Mouse (Mus musculus): ENCODE measurements at regions not wholly inside any gene's neighbourhood (a gene's known extent, or its start where the extent isn't known, plus 50 kb on each side); places are given as distances from the start of the nearest gene placed in this dataset.

DNA sequence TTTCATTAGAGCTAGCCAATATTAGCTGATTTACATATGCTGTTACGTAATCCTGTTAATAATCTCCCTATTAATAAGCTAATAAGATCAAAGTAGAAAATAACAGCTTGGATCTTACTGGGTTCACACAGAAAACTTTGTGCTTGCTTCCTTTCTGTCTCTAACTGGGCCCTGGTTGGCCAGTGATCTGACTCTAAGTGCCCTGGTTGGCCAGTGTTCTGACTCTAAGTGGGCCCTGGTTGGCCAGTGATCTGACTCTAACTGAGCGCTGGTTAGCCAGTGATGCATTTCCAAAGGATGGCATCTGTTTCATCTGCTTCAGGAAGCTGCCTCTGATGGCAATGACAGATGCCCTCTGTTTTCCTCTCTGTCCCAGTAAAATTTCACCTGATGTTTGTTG, 372.4 kb downstream of the Atp23 start:
- no peaks in the 10 kb centered on the region for H3K27me3 ChIP-seq (replicated peaks)
- H3K4me3 ChIP-seq: no peak overlapping the region
- ATAC-seq (ENCODE audit: extremely low read depth, insufficient number of reproducible peaks, low FRiP score, low TSS enrichment): no peak
- H3K4me2 ChIP-seq: no peak overlapping the region
- WGBS: 81% methylated on average over 2 of the region's 2 CpGs
- H3K36me3 ChIP-seq: no peaks in the 10 kb centered on the region
- no peaks in the 10 kb centered on the region for H3K4me1 ChIP-seq
- no peak overlapping the region for H3K27ac ChIP-seq (replicated peaks)
- no peak overlapping the region for H3K9ac ChIP-seq
- H3K9me3 ChIP-seq: no peaks in the 10 kb centered on the region

DNA sequence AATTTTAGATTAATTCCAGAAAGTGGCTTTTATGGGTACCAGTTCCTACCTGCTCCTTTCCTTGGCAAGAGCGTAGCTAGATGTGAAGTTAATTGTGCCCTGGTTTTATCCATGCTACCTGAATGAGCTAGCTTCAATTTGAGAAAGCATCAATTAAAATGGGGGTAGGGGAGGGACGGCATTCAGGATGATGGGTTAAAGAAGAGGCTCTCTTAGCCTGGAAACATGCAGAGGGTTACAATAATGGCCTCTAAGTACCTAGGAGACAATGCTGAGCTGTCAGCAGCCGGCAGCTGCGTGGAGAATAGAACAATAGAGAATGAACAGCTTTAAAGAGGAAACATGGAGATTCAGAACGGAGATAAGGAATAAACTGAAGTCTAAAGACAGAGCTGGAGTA, 375.0 kb downstream of the Atp23 start:
- Histone ChIP-seq H3K9ac (no peak overlapping the region), H3K36me3 (no peaks in the 10 kb centered on the region), H3K4me1 (no peaks in the 10 kb centered on the region), H3K4me2 (no peak overlapping the region), H3K27ac (replicated peaks) (no peak overlapping the region), H3K9me3 (no peaks in the 10 kb centered on the region), H3K4me3 (no peak overlapping the region), H3K27me3 (replicated peaks) (no peaks in the 10 kb centered on the region)
- no peak for ATAC-seq (ENCODE audit: extremely low read depth, insufficient number of reproducible peaks, low FRiP score, low TSS enrichment)
- whole genome bisulfite sequencing: 55% methylated on average over 5 of the region's 5 CpGs

DNA sequence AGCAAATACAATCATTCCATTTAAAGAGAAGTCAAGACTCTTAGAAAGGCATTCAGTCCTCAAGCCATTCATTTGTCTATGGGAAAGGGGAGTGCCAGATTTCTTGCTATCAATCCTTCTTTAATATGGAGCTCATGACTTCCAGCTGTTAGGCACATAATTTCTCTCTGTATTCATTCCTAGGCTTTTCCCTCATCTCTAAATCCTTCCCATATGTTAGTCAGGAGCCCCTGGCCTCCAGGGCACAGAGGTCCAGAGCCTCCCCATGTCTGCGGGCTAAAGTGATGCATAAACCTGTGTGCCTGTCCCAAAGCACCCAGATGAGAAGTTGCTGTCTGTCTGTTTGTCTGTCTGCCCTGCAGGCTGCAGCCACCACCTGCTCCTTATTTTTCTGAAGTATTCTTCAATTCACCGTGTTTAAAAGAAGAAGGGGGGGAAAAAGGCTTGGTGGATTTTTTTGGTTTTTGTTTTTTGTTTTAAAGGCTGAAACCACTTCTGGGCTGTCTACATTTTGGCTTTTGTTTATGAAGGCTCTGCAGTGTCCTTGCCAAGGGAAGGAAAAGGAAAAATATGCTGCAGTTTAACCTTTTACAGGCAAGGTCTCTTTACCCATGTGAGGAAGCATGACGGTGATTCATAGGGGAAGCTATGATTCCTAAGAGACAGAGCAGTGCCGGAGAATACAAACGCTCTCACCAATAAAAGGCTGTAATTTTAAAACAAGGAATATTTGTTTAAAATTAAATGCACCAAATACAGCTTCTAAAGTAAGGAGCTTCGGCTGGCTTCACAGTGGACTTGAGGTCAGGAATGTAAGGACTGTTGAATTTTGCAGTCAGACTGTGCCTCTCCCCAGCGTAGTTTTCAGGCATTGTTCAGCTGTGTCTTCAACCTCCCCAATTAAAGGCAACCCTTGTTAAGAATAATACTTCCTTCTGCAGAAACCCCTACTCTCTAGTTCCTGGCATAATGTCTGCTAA, 379.0 kb downstream of the Atp23 start:
- ATAC-seq (ENCODE audit: extremely low read depth, insufficient number of reproducible peaks, low FRiP score, low TSS enrichment): no peak
- WGBS: 72% methylated on average over 7 of the region's 7 CpGs

DNA sequence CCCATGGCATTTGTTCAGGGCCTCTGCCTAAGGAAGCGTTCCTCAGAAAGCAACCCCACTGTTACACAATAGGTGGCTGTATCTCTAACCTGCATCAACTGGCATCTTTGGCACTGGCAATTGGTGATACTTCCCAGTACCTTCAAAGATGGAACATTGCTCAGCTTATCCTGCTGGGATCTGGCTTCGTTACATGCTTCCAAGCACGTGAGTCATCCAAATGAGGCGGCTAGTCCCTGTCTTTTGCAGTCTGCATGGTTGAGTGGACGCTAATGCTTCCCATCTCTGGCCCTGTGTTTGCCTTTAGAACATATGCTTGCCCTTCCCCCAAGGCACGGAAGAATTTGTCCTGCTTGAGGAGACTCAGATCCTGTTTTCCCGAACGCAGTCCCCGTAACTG, 380.2 kb downstream of the Atp23 start:
- no peaks in the 10 kb centered on the region for H3K27me3 ChIP-seq (replicated peaks)
- H3K9ac ChIP-seq: no peak overlapping the region
- no peak for ATAC-seq (ENCODE audit: extremely low read depth, insufficient number of reproducible peaks, low FRiP score, low TSS enrichment)
- peaks cover 11% of the 10 kb centered on the region for H3K9me3 ChIP-seq
- H3K36me3 ChIP-seq: no peaks in the 10 kb centered on the region
- no peak overlapping the region for H3K4me2 ChIP-seq
- H3K4me1 ChIP-seq: no peaks in the 10 kb centered on the region
- H3K27ac ChIP-seq (replicated peaks): no peak overlapping the region
- 75% methylated on average over 9 of the region's 9 CpGs for WGBS
- H3K4me3 ChIP-seq: no peak overlapping the region

More for the DNA sequence above, 379.0 kb downstream of the Atp23 start:
- Histone ChIP-seq H3K9me3 (peaks cover 7% of the 10 kb centered on the region; the same call in 1 of the 2 replicates), H3K27me3 (replicated peaks) (no peaks in the 10 kb centered on the region), H3K36me3 (no peaks in the 10 kb centered on the region), H3K4me1 (no peaks in the 10 kb centered on the region), H3K4me3 (no peak overlapping the region), H3K27ac (replicated peaks) (no peak overlapping the region), H3K4me2 (no peak overlapping the region), H3K9ac (no peak overlapping the region)

DNA sequence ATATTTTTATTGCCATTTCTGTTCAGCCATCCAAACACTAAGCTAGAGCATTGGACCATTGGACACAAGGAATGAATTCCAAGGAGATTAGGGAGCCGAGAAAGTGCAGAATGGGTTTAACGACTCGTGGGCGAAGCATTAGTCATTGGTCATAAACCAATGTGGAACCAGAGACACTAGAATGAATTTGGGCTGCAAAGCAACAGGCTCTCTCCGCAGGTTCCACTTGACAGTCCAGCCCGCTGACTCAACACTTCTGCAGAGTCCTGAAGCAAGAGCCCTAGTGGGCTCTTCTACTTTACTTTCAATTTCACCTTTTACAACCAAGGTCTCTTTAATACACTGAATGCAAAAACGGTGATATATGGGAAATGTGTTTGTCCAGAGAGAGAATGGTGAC, 388.0 kb downstream of the Atp23 start:
- H3K27ac ChIP-seq (replicated peaks): no peak overlapping the region
- no peaks in the 10 kb centered on the region for H3K4me1 ChIP-seq
- 74% methylated on average over 7 of the region's 7 CpGs for WGBS
- H3K9me3 ChIP-seq: peaks cover 10% of the 10 kb centered on the region
- no peak overlapping the region for H3K9ac ChIP-seq
- no peaks in the 10 kb centered on the region for H3K27me3 ChIP-seq (replicated peaks)
- no peaks in the 10 kb centered on the region for H3K36me3 ChIP-seq
- no peak for ATAC-seq (ENCODE audit: extremely low read depth, insufficient number of reproducible peaks, low FRiP score, low TSS enrichment)
- no peak overlapping the region for H3K4me2 ChIP-seq
- H3K4me3 ChIP-seq: no peak overlapping the region

DNA sequence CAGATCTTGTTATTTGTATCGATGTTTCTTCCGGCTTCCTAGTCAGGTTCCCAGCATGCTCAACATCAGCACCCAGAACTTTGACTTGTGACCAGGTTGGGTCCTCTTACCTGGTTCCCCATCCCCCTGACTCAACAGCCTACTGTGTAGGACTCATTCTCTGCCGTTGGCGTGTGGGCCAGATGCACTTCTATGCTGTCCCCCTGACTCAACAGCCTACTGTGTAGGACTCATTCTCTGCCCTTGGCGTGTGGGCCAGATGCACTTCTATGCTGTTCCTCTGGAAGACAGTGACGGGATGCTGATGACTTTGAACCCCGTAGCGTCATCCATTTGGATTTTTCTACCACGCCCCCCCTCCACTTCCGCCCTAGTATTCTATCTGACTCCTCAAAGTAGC, 389.6 kb downstream of the Atp23 start:
- no peaks in the 10 kb centered on the region for H3K27me3 ChIP-seq (replicated peaks)
- H3K9me3 ChIP-seq: no peaks in the 10 kb centered on the region
- ATAC-seq (ENCODE audit: extremely low read depth, insufficient number of reproducible peaks, low FRiP score, low TSS enrichment): no peak
- 83% methylated on average over 10 of the region's 10 CpGs for WGBS
- H3K36me3 ChIP-seq: no peaks in the 10 kb centered on the region
- no peak overlapping the region for H3K27ac ChIP-seq (replicated peaks)
- H3K4me1 ChIP-seq: no peaks in the 10 kb centered on the region
- H3K4me3 ChIP-seq: no peak overlapping the region
- no peak overlapping the region for H3K4me2 ChIP-seq
- no peak overlapping the region for H3K9ac ChIP-seq

DNA sequence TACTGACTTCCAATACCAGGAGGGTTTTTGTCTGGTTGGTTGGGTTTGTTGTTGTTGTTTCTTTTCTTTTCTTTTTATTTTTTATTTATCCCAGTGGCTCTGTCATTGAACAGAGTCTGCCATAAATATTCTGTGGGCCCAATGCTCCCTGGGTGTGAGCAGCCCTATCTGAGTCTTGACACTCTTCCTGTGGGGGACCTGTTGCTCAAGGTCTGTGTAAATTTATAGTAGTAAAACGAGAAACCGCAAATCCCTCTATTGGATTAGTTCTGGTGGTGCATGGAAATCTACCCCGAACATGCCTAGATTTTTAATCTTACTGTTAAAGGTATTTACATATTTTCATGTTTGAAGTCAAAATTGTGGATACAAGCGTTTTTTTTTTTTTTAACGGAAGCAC, 395.2 kb downstream of the Atp23 start:
- Histone ChIP-seq H3K4me1 (no peaks in the 10 kb centered on the region), H3K4me2 (no peak overlapping the region), H3K36me3 (no peaks in the 10 kb centered on the region), H3K27ac (replicated peaks) (no peak overlapping the region), H3K27me3 (replicated peaks) (no peaks in the 10 kb centered on the region), H3K4me3 (no peak overlapping the region), H3K9ac (no peak overlapping the region), H3K9me3 (no peaks in the 10 kb centered on the region)
- WGBS: 76% methylated on average over 5 of the region's 5 CpGs
- ATAC-seq (ENCODE audit: extremely low read depth, insufficient number of reproducible peaks, low FRiP score, low TSS enrichment): no peak

DNA sequence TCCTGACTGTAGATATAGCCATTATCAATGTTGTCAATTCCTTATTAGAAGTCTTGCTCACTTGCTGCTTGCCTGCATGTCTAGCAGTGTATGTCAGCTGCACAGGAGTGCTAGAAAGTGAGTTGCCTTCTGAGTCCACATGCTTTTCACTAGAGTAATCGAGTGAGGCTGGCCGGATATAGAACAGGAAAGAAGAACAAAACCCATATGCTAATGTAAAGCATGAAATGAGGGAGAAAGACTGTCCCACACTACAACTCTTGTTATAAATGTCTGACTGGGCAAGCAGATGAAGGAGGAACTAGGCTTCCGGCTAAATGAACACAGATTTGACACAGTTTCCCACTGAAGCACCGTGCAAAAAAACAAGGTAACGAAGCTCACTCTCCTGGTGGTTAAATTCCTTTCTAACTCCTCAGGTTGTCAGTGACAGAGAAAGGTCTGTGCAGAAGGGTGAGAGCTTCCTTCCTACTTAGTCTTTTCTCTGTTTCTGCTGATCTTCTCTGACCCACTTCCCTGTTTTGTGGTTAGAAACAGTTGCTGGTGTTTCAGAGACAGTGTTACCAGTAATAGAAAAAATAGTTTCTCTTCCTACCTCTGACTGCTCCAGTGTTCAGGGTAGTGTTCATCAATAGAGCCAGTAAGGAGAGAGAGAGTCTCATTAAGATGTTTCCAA, 399.0 kb downstream of the Atp23 start:
- WGBS: 67% methylated on average over 5 of the region's 5 CpGs
- H3K27ac ChIP-seq (replicated peaks): no peak overlapping the region
- no peaks in the 10 kb centered on the region for H3K36me3 ChIP-seq
- no peaks in the 10 kb centered on the region for H3K9me3 ChIP-seq
- H3K9ac ChIP-seq: no peak overlapping the region
- no peaks in the 10 kb centered on the region for H3K4me1 ChIP-seq
- H3K4me2 ChIP-seq: no peak overlapping the region
- H3K27me3 ChIP-seq (replicated peaks): no peaks in the 10 kb centered on the region
- no peak for ATAC-seq (ENCODE audit: extremely low read depth, insufficient number of reproducible peaks, low FRiP score, low TSS enrichment)
- H3K4me3 ChIP-seq: no peak overlapping the region

DNA sequence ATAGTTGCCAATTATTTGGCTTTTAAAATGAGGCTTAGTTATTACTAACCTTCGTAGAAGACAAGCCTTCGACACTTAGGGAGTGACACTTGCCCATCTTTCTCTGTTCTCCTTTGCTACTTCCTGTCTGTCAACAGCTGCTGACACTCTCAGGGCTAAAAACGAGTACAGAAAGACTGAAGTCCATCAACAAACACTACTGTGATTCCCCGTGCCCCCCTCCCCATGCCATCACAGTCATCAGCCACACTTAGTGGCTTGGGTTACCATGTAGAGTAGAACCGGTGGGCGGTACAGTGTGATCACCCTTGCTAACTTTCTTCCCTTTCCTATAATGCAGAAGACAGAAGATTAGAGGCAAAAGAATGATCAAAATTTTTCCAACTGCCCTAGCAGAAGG, 402.4 kb downstream of the Atp23 start:
- H3K4me3 ChIP-seq: no peak overlapping the region
- no peak overlapping the region for H3K27ac ChIP-seq (replicated peaks)
- no peak for ATAC-seq (ENCODE audit: extremely low read depth, insufficient number of reproducible peaks, low FRiP score, low TSS enrichment)
- H3K4me2 ChIP-seq: no peak overlapping the region
- no peaks in the 10 kb centered on the region for H3K4me1 ChIP-seq
- no peak overlapping the region for H3K9ac ChIP-seq
- H3K36me3 ChIP-seq: no peaks in the 10 kb centered on the region
- H3K9me3 ChIP-seq: no peaks in the 10 kb centered on the region
- 58% methylated on average over 6 of the region's 6 CpGs for WGBS
- H3K27me3 ChIP-seq (replicated peaks): no peaks in the 10 kb centered on the region

DNA sequence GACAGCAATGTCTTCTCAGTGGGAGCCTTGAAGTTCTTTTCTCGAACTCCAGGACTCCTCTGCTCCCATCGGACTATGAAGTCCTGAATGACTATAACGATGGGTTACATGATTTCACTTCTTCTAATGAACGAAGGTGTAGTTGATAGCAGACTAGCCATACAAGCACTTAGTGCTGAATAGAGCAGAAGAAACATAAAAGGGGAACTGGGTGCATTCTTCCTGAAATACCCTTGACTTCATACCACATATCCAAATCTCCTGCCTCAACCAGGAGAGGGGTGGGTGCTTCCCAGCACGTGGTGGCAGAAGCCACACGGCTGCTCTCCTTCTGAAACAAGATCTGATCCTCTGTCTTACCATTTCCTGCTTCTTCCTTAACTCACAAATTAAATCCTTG, 407.4 kb downstream of the Atp23 start:
- Histone ChIP-seq H3K27ac (replicated peaks) (no peak overlapping the region), H3K4me1 (peaks cover 6% of the 10 kb centered on the region; the same call in 1 of the 2 replicates), H3K4me2 (no peak overlapping the region), H3K9ac (no peak overlapping the region), H3K4me3 (no peak overlapping the region), H3K36me3 (no peaks in the 10 kb centered on the region), H3K9me3 (no peaks in the 10 kb centered on the region), H3K27me3 (replicated peaks) (no peaks in the 10 kb centered on the region)
- ATAC-seq (ENCODE audit: extremely low read depth, insufficient number of reproducible peaks, low FRiP score, low TSS enrichment): no peak
- 82% methylated on average over 6 of the region's 6 CpGs for WGBS

DNA sequence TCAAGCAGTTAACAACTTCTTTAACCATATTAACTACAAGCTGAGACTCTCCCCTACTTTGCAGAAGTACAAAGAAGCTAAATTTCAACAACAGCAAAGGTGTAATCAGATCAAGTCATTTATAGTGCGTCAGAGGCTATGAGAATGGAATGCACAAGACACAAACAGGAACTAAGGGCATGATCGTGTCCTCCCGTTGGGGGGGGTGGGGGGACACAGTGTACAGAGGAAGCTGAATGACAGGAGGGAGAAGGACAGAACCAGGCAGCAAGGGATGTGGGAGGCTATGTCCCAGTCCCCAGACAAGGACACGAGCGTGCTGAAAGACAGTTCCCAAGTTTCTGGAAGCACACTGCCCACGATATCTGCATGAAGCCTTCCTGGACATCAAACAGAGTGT, 408.9 kb downstream of the Atp23 start:
- H3K4me1 ChIP-seq: peaks cover 6% of the 10 kb centered on the region; the same call in 1 of the 2 replicates
- no peak for ATAC-seq (ENCODE audit: extremely low read depth, insufficient number of reproducible peaks, low FRiP score, low TSS enrichment)

More for the DNA sequence above, 408.9 kb downstream of the Atp23 start:
- no peak overlapping the region for H3K4me2 ChIP-seq
- 38% methylated on average over 6 of the region's 6 CpGs for WGBS
- H3K9me3 ChIP-seq: no peaks in the 10 kb centered on the region
- H3K4me3 ChIP-seq: no peak overlapping the region
- H3K9ac ChIP-seq: no peak overlapping the region
- H3K27ac ChIP-seq (replicated peaks): no peak overlapping the region
- H3K27me3 ChIP-seq (replicated peaks): no peaks in the 10 kb centered on the region
- no peaks in the 10 kb centered on the region for H3K36me3 ChIP-seq
